Mouse (Mus musculus) spleen, adult 2 months (tissue): ENCODE measurements around the gene Mtch1. TPM values are rescaled to one million over a fixed set of nuclear protein-coding genes. Genes with fewer than 3 reads are reported as not detected.
"Not testable (repeated sequence)": the region's sequence is repeated elsewhere in the genome, so short reads cannot be mapped to it uniquely, and the experiment has no call there.

Experiments used
- DNase-seq, 2 experiments: peaks; one replicate each; pipeline versions ENCODE4 v3.0.0 to v3.0.0-alpha.2; 2012 to 2021; ENCODE audit warnings: low spot score in 2 of 2, low read depth in 1 of 2
- H3K27ac ChIP-seq: fragments of 200-500 bp; 2 replicates; pipeline ENCODE4 v1.5.1; 2012; ENCODE audit warnings: low read length, inconsistent platforms; ENCODE audit not compliant: insufficient read depth
- H3K27me3 ChIP-seq: fragments of 200-500 bp; 2 replicates; pipeline ENCODE4 v1.6.1; 2012; ENCODE audit warnings: mild to moderate bottlenecking, moderate library complexity, low read length, inconsistent platforms; ENCODE audit not compliant: control insufficient read depth, insufficient read depth
- H3K36me3 ChIP-seq: fragments of 200-500 bp; 2 replicates; pipeline ENCODE4 v1.6.1; 2012; ENCODE audit warnings: mild to moderate bottlenecking, low read length, inconsistent platforms; ENCODE audit not compliant: control insufficient read depth, insufficient read depth
- H3K4me1 ChIP-seq: fragments of 200-500 bp; 2 replicates; pipeline ENCODE4 v1.6.1; 2011; ENCODE audit warnings: inconsistent platforms; ENCODE audit not compliant: control insufficient read depth, insufficient read depth, insufficient read length
- H3K4me3 ChIP-seq: fragments of 200-500 bp; 2 replicates; pipeline ENCODE4 v1.5.1; 2011; ENCODE audit warnings: mild to moderate bottlenecking, inconsistent platforms; ENCODE audit not compliant: insufficient read depth, insufficient read length; ENCODE audit errors: extremely low read depth
- CTCF ChIP-seq: fragments of 200-500 bp; IDR thresholded peaks from 2 replicates; pipeline ENCODE4 v1.5.1; 2011; ENCODE audit warnings: mild to moderate bottlenecking, inconsistent platforms; ENCODE audit not compliant: insufficient read depth, insufficient read length, insufficient replicate concordance; ENCODE audit errors: extremely low read depth
- POLR2A ChIP-seq: fragments of 200-500 bp; IDR thresholded peaks from 2 replicates; pipeline ENCODE4 v1.6.1; 2011; ENCODE audit warnings: low read depth, low read length, inconsistent platforms
- WGBS: fragments of 180-500 bp; shearing (Covaris S2); methylation state at CpG from one replicate; pipeline ENCODE4 v1.1.7; 2018; 5-methylcytosine and 5-hydroxymethylcytosine counted together
- polyA plus RNA-seq: library from polyadenylated mRNA; depleted of rRNA; stranded (reverse); fragments of >200 nt; gene quantifications from 2 replicates; pipeline ENCODE4 v1.2.3, GENCODE M21; 2012

Gene Mtch1
- polyA plus RNA-seq, 1 experiment: 145 TPM

DNA sequence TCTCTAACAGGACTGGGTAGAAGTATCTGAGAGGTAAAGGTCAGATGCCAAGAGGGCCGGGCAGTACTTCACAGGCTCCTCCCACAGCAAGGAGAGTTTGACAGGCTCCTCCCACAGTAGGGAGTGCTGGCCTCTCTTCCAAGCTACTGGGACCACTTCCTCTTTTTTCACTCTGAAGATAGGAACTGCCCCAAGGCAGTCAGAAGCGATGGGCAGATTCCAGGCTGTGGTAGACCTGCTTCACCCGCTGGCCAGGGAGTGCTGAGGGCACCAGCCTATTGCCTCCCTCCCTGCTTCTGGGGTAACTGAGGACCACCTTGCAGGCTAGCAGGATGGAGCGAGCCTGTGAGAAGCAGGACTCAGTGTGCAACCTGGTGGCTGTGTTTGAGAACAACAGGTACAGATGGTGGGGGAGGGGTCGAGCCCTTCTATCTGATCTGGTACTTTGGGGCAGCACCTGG lies 13.1 kb upstream of the Mtch1 start, which contains the start of gene Fgd2:
TSS of gene Fgd2 (plus strand) at position 154 of the 461 bp plus-strand sequence.
- Histone ChIP-seq H3K27me3 (no peaks in the 10 kb centered on the region), H3K36me3 (peaks cover 6% of the 10 kb centered on the region; the same call in 1 of the 2 replicates), H3K27ac (peak within 1 kb of the TSS; percentile 90), H3K4me3 (peak within 1 kb of the TSS; percentile 70), H3K4me1 (peaks cover 37% of the 10 kb centered on the region)
- DNase-seq: peak; percentile 37 to 54
- 6% methylated on average over 5 of the region's 5 CpGs for WGBS
- TF ChIP-seq CTCF (peak; percentile 28; the same call in 1 of the 2 replicates), POLR2A (peak; percentile 31; the same call in 1 of the 2 replicates)

DNA sequence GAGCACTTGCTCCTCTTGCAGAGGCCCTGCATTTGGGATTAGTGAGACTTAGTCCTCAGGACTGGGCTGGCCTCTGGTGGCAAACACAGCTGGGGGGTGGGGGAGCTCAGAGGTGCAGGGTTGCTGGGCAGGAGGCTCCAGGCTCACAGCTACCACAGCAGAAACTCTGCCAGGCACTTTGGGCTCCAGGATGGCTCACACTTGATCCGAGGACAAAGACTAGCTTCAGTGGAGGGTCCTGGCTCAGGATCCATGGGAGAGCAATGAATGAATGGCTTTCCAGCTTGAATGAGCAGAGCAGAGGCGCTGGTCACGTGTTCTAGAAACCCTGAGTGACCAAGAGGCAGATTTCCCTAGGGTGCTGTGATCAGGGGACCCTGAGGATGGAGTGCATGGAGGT lies 11.2 kb upstream of the Mtch1 start:
- Histone ChIP-seq H3K27me3 (no peaks in the 10 kb centered on the region), H3K27ac (no peak overlapping the region), H3K4me1 (peaks cover 21% of the 10 kb centered on the region), H3K4me3 (no peak overlapping the region), H3K36me3 (0 out of 2 replicates have a peak, but pooled peaks cover 2% of the 10 kb centered on the region)
- DNase-seq: no peak
- TF ChIP-seq CTCF (no peak), POLR2A (no peak)
- 90% methylated on average over 3 of the region's 3 CpGs for WGBS

DNA sequence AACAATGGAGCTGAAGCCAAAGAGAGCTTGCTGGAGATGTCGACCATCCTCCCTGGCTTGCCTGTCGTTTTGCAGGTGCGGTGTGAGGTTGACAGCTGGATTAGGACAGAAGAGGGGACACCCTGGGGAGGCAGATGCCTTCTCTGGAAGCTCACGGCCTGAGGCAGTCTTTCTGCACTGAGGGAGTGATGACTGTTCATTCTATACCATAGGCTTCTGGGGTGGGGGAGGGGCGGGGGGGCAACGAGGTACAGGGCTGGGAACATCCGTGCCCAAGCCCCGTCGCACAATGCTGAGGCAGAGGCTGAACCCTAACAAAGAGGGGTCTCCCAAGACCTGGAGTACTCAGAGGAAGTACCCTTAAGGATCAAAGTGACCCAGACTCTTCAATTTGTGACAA lies 9.1 kb upstream of the Mtch1 start:
- H3K27me3 ChIP-seq: no peaks in the 10 kb centered on the region
- no peak overlapping the region for H3K4me3 ChIP-seq
- DNase-seq: no peak
- TF ChIP-seq POLR2A: no peak
- no peaks in the 10 kb centered on the region for H3K36me3 ChIP-seq
- H3K4me1 ChIP-seq: peaks cover 9% of the 10 kb centered on the region
- peak overlapping the region; percentile 57; the same call in 1 of the 2 replicates for H3K27ac ChIP-seq
- 44% methylated on average over 9 of the region's 9 CpGs for WGBS

DNA sequence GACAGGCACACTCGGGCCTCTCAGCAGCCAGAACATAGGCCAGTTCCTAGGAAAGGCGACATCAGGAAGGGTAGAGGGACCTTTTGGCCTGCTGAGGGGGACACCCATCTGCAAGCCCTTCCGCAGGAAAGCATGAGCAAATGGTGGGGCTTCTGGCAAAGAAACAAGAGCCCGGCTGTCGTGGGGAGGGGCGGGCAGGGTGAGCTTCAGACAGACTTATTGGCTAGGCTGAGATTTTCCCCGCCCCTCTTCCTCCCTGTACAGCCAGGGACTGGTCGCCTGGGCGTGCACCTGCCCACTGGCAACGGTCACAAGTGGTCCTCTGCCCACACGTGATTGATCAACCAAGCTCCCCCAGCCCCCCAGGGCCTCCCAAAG lies 8.7 kb upstream of the Mtch1 start:
- 31% methylated on average over 11 of the region's 11 CpGs for WGBS

DNA sequence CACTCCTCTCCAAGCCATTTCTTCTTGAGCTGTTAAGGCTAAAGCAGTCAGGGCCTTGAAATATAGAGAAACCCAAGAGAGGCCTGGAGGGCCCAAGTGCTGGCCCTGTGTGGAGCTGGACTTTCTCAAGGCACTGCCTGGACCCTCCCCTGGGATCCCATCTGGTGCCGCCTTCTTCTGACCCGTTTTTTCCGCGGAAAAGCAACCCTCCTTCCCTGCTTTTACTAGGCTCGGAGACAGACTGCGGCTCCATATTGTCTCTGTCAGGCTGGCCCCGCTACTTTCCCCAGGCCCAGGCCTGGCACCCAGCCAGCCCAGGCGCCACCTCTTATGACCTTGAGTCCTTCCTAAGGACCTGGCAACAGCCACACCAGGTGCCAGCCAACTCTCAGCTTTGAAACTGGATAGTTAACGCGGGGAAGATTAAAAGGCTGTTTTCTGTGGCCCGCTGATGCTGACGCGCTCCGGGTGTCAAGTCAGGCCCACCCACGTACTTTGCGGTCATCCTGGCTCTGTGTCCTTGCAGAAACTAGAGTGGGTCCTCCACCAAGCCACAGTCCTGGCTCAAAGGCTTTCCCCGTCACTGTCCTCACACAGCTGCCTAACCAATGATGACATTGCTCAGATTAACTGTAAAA lies 8.2 kb upstream of the Mtch1 start:
- Histone ChIP-seq H3K4me1 (peaks cover 9% of the 10 kb centered on the region), H3K27ac (peak overlapping the region; percentile 63), H3K4me3 (no peak overlapping the region), H3K27me3 (no peaks in the 10 kb centered on the region), H3K36me3 (no peaks in the 10 kb centered on the region)
- 74% methylated on average over 17 of the region's 17 CpGs for WGBS
- no peak for DNase-seq
- TF ChIP-seq POLR2A: no peak
- no peak for TF ChIP-seq CTCF

More for the DNA sequence above, 8.7 kb upstream of the Mtch1 start:
- peaks cover 9% of the 10 kb centered on the region for H3K4me1 ChIP-seq
- DNase-seq: no peak
- no peak overlapping the region for H3K4me3 ChIP-seq
- H3K27ac ChIP-seq: peak overlapping the region; percentile 63
- TF ChIP-seq POLR2A (no peak), CTCF (no peak)
- H3K27me3 ChIP-seq: no peaks in the 10 kb centered on the region
- H3K36me3 ChIP-seq: no peaks in the 10 kb centered on the region

DNA sequence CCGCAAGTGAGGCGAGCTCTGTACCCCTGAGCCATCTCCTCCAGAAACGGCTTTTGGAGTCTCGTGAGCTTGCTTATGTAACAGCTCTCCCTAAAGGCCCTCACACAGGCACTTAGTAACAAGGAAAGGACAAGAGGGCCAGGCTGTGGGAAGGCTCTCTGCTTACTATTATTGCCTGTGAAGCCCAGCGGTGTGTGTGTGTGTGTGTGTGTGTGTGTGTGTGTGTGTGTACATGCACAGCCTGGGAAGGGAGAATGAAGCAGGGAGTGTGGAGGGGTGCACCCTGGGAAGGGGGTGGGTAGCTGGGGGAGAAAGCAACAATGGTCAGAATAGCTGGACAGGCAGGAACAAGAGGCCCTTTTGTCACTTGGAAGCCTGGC lies 7.7 kb upstream of the Mtch1 start:
- H3K4me1 ChIP-seq: peaks cover 8% of the 10 kb centered on the region
- no peak for TF ChIP-seq CTCF
- no peak for TF ChIP-seq POLR2A
- peak overlapping the region; percentile 63 for H3K27ac ChIP-seq
- no peaks in the 10 kb centered on the region for H3K36me3 ChIP-seq
- 80% methylated on average over 5 of the region's 5 CpGs for WGBS
- DNase-seq: no peak
- H3K4me3 ChIP-seq: no peak overlapping the region
- no peaks in the 10 kb centered on the region for H3K27me3 ChIP-seq

DNA sequence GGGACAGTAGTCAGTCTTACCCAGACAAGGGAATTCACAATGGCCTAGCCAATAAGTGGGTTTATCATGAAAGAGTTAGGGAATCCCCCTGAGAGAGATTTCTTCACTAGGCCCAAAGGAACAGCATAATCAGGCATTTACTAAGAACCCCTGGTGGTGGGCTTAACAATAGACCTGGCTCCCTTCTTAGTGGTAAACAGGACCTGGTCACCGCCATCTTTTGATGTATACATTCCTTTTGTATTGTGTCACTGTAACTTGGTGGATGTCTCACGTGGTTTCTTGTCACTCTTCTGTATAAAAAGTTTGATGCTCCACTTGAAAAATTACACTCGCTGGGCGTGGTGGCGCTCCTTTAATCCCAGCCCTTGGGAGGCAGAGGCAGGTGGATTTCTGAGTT lies 3.3 kb upstream of the Mtch1 start:
- WGBS: 91% methylated on average over 5 of the region's 5 CpGs
- H3K36me3 ChIP-seq, H3K27me3 ChIP-seq, DNase-seq, H3K27ac ChIP-seq, H3K4me1 ChIP-seq, H3K4me3 ChIP-seq: not testable (repeated sequence)
